Mouse (Mus musculus) liver, embryonic 14.5 days (tissue): ENCODE measurements at regions not wholly inside any gene's neighbourhood (a gene's known extent, or its start where the extent isn't known, plus 50 kb on each side); places are given as distances from the start of the nearest gene placed in this dataset.

Experiments
- ATAC-seq: fragments of 200-750 bp; cut with Nextera tagmentation; 2 replicates; pipeline ENCODE4 v1.8.0; 2017; ENCODE audit warnings: moderate number of reproducible peaks, mild to moderate bottlenecking, moderate library complexity; ENCODE audit not compliant: insufficient read depth
- DNase-seq, 3 experiments: peaks; one replicate each; pipeline ENCODE4 v3.0.0-alpha.2; 2012 to 2013; ENCODE audit warnings: low read depth in 3 of 3, low spot score in 3 of 3
- H3K27ac ChIP-seq: fragments of 300-500 bp; sonication (generic); 2 replicates; pipeline ENCODE4 v1.5.1; 2014; ENCODE audit warnings: moderate library complexity, mild to moderate bottlenecking, control low read depth, inconsistent platforms
- H3K27me3 ChIP-seq: fragments of 300-500 bp; sonication (generic); 2 replicates; pipeline ENCODE4 v1.6.1; 2014; ENCODE audit warnings: mild to moderate bottlenecking, low read length, moderate library complexity; ENCODE audit not compliant: control insufficient read depth, insufficient read depth
- H3K36me3 ChIP-seq: fragments of 300-500 bp; sonication (generic); replicated peaks from 2 replicates; pipeline ENCODE4 v1.6.1; 2014; ENCODE audit warnings: low read depth; ENCODE audit not compliant: control insufficient read depth, insufficient read depth
- H3K4me1 ChIP-seq, 2 experiments: fragments of 200-500 bp in 1 of 2; fragments of 300-500 bp in 1 of 2; sonication (generic) in 1 of 2; replicated peaks; 2 replicates each; pipeline ENCODE4 v1.6.1; 2012 to 2014; ENCODE audit warnings: antibody characterized with exemption in 1 of 2, inconsistent platforms in 1 of 2, low read length in 1 of 2; ENCODE audit not compliant: control insufficient read depth in 2 of 2, insufficient read depth in 2 of 2
- H3K4me2 ChIP-seq: fragments of 300-500 bp; sonication (generic); 2 replicates; pipeline ENCODE4 v1.6.1; 2014; ENCODE audit warnings: low read depth, mild to moderate bottlenecking, control low read depth, moderate library complexity
- H3K4me3 ChIP-seq, 2 experiments: fragments of 200-500 bp in 1 of 2; fragments of 300-500 bp in 1 of 2; sonication (generic) in 1 of 2; 2 replicates each; pipeline ENCODE4 v1.5.1; 2012 to 2014; ENCODE audit warnings: low read depth in 2 of 2, low read length in 2 of 2, mild to moderate bottlenecking in 2 of 2, control low read depth in 1 of 2, inconsistent platforms in 1 of 2, moderate library complexity in 1 of 2; ENCODE audit not compliant: insufficient read depth in 1 of 2
- H3K9ac ChIP-seq: fragments of 300-500 bp; sonication (generic); replicated peaks from 2 replicates; pipeline ENCODE4 v1.6.1; 2014; ENCODE audit warnings: mild to moderate bottlenecking, control low read depth, moderate library complexity
- H3K9me3 ChIP-seq: fragments of 300-500 bp; sonication (generic); 2 replicates; pipeline ENCODE4 v1.6.1; 2016; ENCODE audit warnings: low read length, mixed read lengths; ENCODE audit not compliant: control insufficient read depth
- CTCF ChIP-seq: IDR thresholded peaks from 2 replicates; pipeline ENCODE4 v1.5.1; 2016; ENCODE audit warnings: antibody characterized with exemption, low read depth, control low read depth
- EP300 ChIP-seq: IDR thresholded peaks from 2 replicates; pipeline ENCODE4 v1.6.1; 2016; ENCODE audit warnings: antibody characterized with exemption, low read depth
- WGBS: fragments of 180-500 bp; shearing (Covaris S2); extraction: QIAGEN DNeasy Blood & Tissue Kit; methylation state at CpG from one replicate; pipeline ENCODE4 v1.1.7; 2014; ENCODE audit not compliant: insufficient replicate concordance; 5-methylcytosine and 5-hydroxymethylcytosine counted together

- Histone ChIP-seq H3K4me2 (peak overlapping the region; percentile 71), H3K9me3 (no peaks in the 10 kb centered on the region), H3K4me3 (peak overlapping the region; percentile 38 to 57), H3K4me1 (peaks cover 6 to 8% of the 10 kb centered on the region in 2 experiments; a peak in 3 of 4 replicates), H3K27me3 (peaks cover 6% of the 10 kb centered on the region), H3K27ac (no peak overlapping the region), H3K36me3 (no peaks in the 10 kb centered on the region), H3K9ac (no peak overlapping the region)
- DNase-seq (no peak), ATAC-seq (no peak)
- under 1% methylated on average over 44 of the region's 45 CpGs for WGBS
- TF ChIP-seq CTCF (0 out of 2 replicates have a peak, but pooled peaks have one; percentile 24), EP300 (no peak)
Measured at GRCm38 (mm10) chr5:118380422-118381293, 135.6 kb downstream of the 2410131K14Rik start.

DNA sequence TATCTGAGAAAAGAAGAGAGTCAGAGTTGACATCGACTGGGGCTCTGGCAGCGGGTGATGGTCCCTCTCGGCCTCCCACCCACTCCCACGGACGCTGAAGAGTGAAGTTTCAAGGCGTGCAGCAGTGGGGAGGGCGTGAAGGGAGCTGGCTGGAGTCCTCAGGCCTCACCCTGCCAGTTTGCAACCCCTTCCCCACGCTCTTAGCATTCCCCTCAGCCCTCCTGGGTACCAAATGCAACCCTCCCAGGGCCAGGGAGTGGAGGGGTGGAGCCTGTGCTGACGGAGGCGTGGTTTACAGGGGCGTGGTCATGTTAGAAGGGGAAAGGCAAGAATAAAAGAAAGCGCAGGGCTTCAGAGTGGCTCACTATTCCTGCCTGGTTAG, 136.3 kb downstream of the 2410131K14Rik start:
- WGBS: 2% methylated on average over 12 of the region's 12 CpGs
- peak overlapping the region; percentile 12 to 38 for H3K4me3 ChIP-seq
- H3K36me3 ChIP-seq: no peaks in the 10 kb centered on the region
- H3K4me1 ChIP-seq: peaks cover 6 to 8% of the 10 kb centered on the region in 2 experiments; a peak in 3 of 4 replicates
- H3K9me3 ChIP-seq: no peaks in the 10 kb centered on the region
- peak overlapping the region; percentile 71 for H3K4me2 ChIP-seq
- H3K27me3 ChIP-seq: peaks cover 6% of the 10 kb centered on the region
- DNase-seq: peak; percentile 25 to 53 (median 30)
- ATAC-seq: no peak
- TF ChIP-seq EP300 (no peak), CTCF (no peak)
- H3K27ac ChIP-seq: no peak overlapping the region
- no peak overlapping the region for H3K9ac ChIP-seq

DNA sequence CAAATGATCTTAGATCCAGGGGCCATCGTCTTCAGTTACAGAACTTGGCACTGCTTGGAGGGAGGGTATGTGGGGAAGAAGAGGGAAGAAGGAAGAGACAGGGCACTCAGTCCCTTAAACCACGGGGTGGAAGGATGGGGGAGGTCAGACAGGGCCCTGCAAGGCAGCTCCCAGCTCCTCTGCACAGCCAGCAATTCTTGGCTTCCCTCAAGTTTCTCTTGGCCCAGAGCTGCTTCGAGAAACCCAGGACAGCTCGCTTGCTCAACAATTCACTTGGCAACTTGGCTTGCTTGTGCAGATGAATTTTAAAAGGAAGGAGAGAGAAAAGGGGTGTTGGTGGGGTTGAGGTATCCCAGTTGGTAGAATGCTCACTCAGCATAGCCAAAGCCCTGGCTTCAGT, 141.1 kb downstream of the 2410131K14Rik start:
- ATAC-seq: no peak
- H3K27me3 ChIP-seq: peaks cover 2% of the 10 kb centered on the region
- no peak overlapping the region for H3K4me2 ChIP-seq
- H3K4me3 ChIP-seq: no peak overlapping the region
- H3K36me3 ChIP-seq: no peaks in the 10 kb centered on the region
- H3K9me3 ChIP-seq: no peaks in the 10 kb centered on the region
- DNase-seq: no peak
- H3K27ac ChIP-seq: no peak overlapping the region
- H3K9ac ChIP-seq: no peak overlapping the region
- TF ChIP-seq EP300 (no peak), CTCF (no peak)
- H3K4me1 ChIP-seq: peaks cover 0 to 2% of the 10 kb centered on the region in 2 experiments; a peak in 2 of 4 replicates
- 53% methylated on average over 4 of the region's 4 CpGs for WGBS

DNA sequence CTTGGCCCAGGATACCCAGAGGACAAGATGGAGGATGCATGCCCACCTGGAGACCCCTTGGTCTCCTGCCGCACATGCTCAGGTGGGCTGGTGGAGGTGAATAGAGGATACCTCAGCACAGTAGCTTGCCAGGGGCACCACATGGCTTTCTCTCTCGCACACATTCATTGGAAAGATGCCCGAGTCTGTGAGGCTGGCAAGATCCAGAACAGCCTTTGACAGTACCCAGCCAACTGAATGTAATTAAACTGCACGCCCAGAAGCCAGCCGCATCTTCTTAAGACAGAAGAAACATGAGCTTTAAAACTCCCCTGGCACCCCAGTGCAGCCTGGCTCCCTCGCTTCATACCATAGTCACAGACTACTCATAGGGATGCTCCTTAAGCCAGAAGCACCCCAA, 143.4 kb downstream of the 2410131K14Rik start:
- ATAC-seq: no peak
- Histone ChIP-seq H3K4me3 (no peak overlapping the region), H3K36me3 (no peaks in the 10 kb centered on the region), H3K9ac (no peak overlapping the region), H3K4me2 (no peak overlapping the region), H3K4me1 (no peaks in the 10 kb centered on the region), H3K9me3 (no peaks in the 10 kb centered on the region), H3K27ac (no peak overlapping the region), H3K27me3 (no peaks in the 10 kb centered on the region)
- TF ChIP-seq CTCF (no peak), EP300 (no peak)
- 65% methylated on average over 6 of the region's 6 CpGs for WGBS
- DNase-seq: no peak

GRCm38 (mm10) chr5:118390691-118391373, 145.8 kb downstream of the 2410131K14Rik start:
- Histone ChIP-seq H3K27ac (no peak overlapping the region), H3K27me3 (peaks cover under 1% of the 10 kb centered on the region; the same call in 1 of the 2 replicates), H3K9ac (no peak overlapping the region), H3K36me3 (no peaks in the 10 kb centered on the region), H3K4me3 (no peak overlapping the region), H3K4me2 (no peak overlapping the region), H3K9me3 (no peaks in the 10 kb centered on the region), H3K4me1 (no peaks in the 10 kb centered on the region; a peak in 1 of 4 replicates)
- DNase-seq (no peak), ATAC-seq (no peak)
- no peak for TF ChIP-seq EP300
- no peak for TF ChIP-seq CTCF
- 73% methylated on average over 7 of the region's 7 CpGs for WGBS
